Mouse (Mus musculus) Muller cell, postnatal 12 days (primary cell): ENCODE data around the gene Pnn.
A peak's percentile ranks its signal among the peaks of the same experiment; 100 is the strongest.
"Not testable (repeated sequence)": the region's sequence is repeated elsewhere in the genome, so short reads cannot be mapped to it uniquely, and the experiment has no call there.

ENCODE experiments used
- DNase-seq: peaks from one replicate; pipeline ENCODE4 v3.0.0-alpha.2; 2015; ENCODE audit errors: inconsistent ontology term

Gene Pnn

GRCm38 (mm10) chr12:59066448-59067077 is at the start of gene Pnn:
Pnn (plus strand) TSS chr12:59066884.
- DNase-seq: peak; percentile 98

GRCm38 (mm10) chr12:59017970-59018369 is 48.7 kb upstream of the Pnn start:
- DNase-seq: no peak

GRCm38 (mm10) chr12:59019891-59020290 is 46.8 kb upstream of the Pnn start:
- no peak for DNase-seq

GRCm38 (mm10) chr12:59021306-59021705 is 45.4 kb upstream of the Pnn start:
- no peak for DNase-seq

- DNase-seq: no peak
Measured at GRCm38 (mm10) chr12:59032101-59032500, 34.6 kb upstream of the Pnn start.

GRCm38 (mm10) chr12:59039162-59039970 is 27.3 kb upstream of the Pnn start:
- peak; percentile 1 for DNase-seq

- DNase-seq: peak; percentile 60
Measured at GRCm38 (mm10) chr12:59039971-59040844, 26.5 kb upstream of the Pnn start.

- peak; percentile 22 for DNase-seq
Measured at GRCm38 (mm10) chr12:59040851-59041250, 25.8 kb upstream of the Pnn start.

- DNase-seq: no peak
Measured at GRCm38 (mm10) chr12:59052470-59052869, 14.2 kb upstream of the Pnn start.

GRCm38 (mm10) chr12:59053166-59053565 is 13.5 kb upstream of the Pnn start:
- no peak for DNase-seq

GRCm38 (mm10) chr12:59053976-59054375 is 12.7 kb upstream of the Pnn start:
- no peak for DNase-seq

GRCm38 (mm10) chr12:59055196-59055850 is 11.4 kb upstream of the Pnn start:
- no peak for DNase-seq

- no peak for DNase-seq
Measured at GRCm38 (mm10) chr12:59056222-59056621, 10.5 kb upstream of the Pnn start.

GRCm38 (mm10) chr12:59058242-59058641 is 8.4 kb upstream of the Pnn start:
- not testable (repeated sequence) for DNase-seq

GRCm38 (mm10) chr12:59060322-59060721 is 6.4 kb upstream of the Pnn start:
- DNase-seq: no peak

- peak; percentile 85 for DNase-seq
Measured at GRCm38 (mm10) chr12:59060993-59061595, 5.6 kb upstream of the Pnn start, which contains the start of gene Trappc6b. Trappc6b (minus strand) TSS chr12:59061472.

GRCm38 (mm10) chr12:59064837-59065236 is 1.8 kb upstream of the Pnn start:
- no peak for DNase-seq

- no peak for DNase-seq
Measured at GRCm38 (mm10) chr12:59065776-59066175, 908 bp upstream of the Pnn start.

- DNase-seq: no peak
Measured at GRCm38 (mm10) chr12:59067095-59067494, 411 bp downstream of the Pnn start.

- no peak for DNase-seq
Measured at GRCm38 (mm10) chr12:59068791-59069190, 2.1 kb downstream of the Pnn start.

- DNase-seq: no peak
Measured at GRCm38 (mm10) chr12:59072286-59072685, 5.6 kb downstream of the Pnn start.
